ENCODE assay signal across 9 mouse cellular contexts in genomic region chr16:13205855-13206254, GRCm38 (mm10). TPM values are rescaled to one million over a fixed set of nuclear protein-coding genes. Genes with fewer than 3 reads are reported as not detected.
DNase-seq lines count a peak whose midpoint lies in the region; ATAC-seq lines count a peak whose summit lies in the region.
"Had no signal": no experiment of that assay in that cellular context is flagged by ENCODE, and none has a peak within 500 bp of the region (broad histone marks: within the 10 kb centered on the region; RNA-seq: fewer than 3 reads in every experiment).

No protein-coding gene starts in this region.

- no peak overlapping the region for H3K4me3 ChIP-seq in hindbrain, embryonic 10.5 days
- H3K4me3 ChIP-seq in hindbrain, embryonic 16.5 days (ENCODE audit: low read length) = no peak overlapping the region
- H3K4me3 ChIP-seq in embryonic facial prominence, embryonic 15.5 days (replicated peaks) = no peak overlapping the region
- no peak overlapping the region for H3K4me3 ChIP-seq in forebrain, embryonic 14.5 days (ENCODE audit: low read depth, low read length)

- 41% methylated on average over 5 of the region's 5 CpGs for WGBS in hindbrain, embryonic 10.5 days
- WGBS in hindbrain, embryonic 16.5 days = 46% methylated on average over 5 of the region's 5 CpGs
- WGBS in embryonic facial prominence, embryonic 15.5 days = 24% methylated on average over 5 of the region's 5 CpGs
- 74% methylated on average over 5 of the region's 5 CpGs for WGBS in forebrain, embryonic 14.5 days

- H3K4me2 ChIP-seq in hindbrain, embryonic 16.5 days (ENCODE audit: low read length) = no peak overlapping the region
- no peak overlapping the region for H3K4me2 ChIP-seq in embryonic facial prominence, embryonic 15.5 days (replicated peaks)
- H3K4me2 ChIP-seq in forebrain, embryonic 14.5 days (ENCODE audit: low read length) = no peak overlapping the region

- H3K36me3 ChIP-seq in hindbrain, embryonic 10.5 days = no peaks in the 10 kb centered on the region
- no peaks in the 10 kb centered on the region for H3K36me3 ChIP-seq in hindbrain, embryonic 16.5 days (ENCODE audit: control insufficient read depth, insufficient read depth, low read length)
- H3K36me3 ChIP-seq in embryonic facial prominence, embryonic 15.5 days = no peaks in the 10 kb centered on the region
- H3K36me3 ChIP-seq in forebrain, embryonic 14.5 days (ENCODE audit: control insufficient read depth, insufficient read depth, low read length) = no peaks in the 10 kb centered on the region

- no peaks in the 10 kb centered on the region for H3K9me3 ChIP-seq in hindbrain, embryonic 10.5 days
- H3K9me3 ChIP-seq in hindbrain, embryonic 16.5 days (ENCODE audit: control insufficient read depth, low read length) = no peaks in the 10 kb centered on the region
- no peaks in the 10 kb centered on the region for H3K9me3 ChIP-seq in embryonic facial prominence, embryonic 15.5 days (replicated peaks)
- H3K9me3 ChIP-seq in forebrain, embryonic 14.5 days (replicated peaks; ENCODE audit: control insufficient read depth, low read length) = no peaks in the 10 kb centered on the region

- no peaks in the 10 kb centered on the region for H3K27me3 ChIP-seq in hindbrain, embryonic 10.5 days (ENCODE audit: insufficient read depth, poor library complexity, severe bottlenecking)
- H3K27me3 ChIP-seq in hindbrain, embryonic 16.5 days (replicated peaks; ENCODE audit: control insufficient read depth, insufficient read depth, low read length) = no peaks in the 10 kb centered on the region
- H3K27me3 ChIP-seq in embryonic facial prominence, embryonic 15.5 days = no peaks in the 10 kb centered on the region
- no peaks in the 10 kb centered on the region for H3K27me3 ChIP-seq in forebrain, embryonic 14.5 days (replicated peaks; ENCODE audit: control insufficient read depth, insufficient read depth, low read length)

- H3K4me1 ChIP-seq in hindbrain, embryonic 10.5 days (replicated peaks) = peaks cover 21% of the 10 kb centered on the region
- no peaks in the 10 kb centered on the region for H3K4me1 ChIP-seq in hindbrain, embryonic 16.5 days (ENCODE audit: control insufficient read depth, insufficient read depth, low read depth, low read length)
- H3K4me1 ChIP-seq in embryonic facial prominence, embryonic 15.5 days = no peaks in the 10 kb centered on the region
- H3K4me1 ChIP-seq in forebrain, embryonic 14.5 days (ENCODE audit: control insufficient read depth, insufficient read depth, low read length) = no peaks in the 10 kb centered on the region

- H3K27ac ChIP-seq in hindbrain, embryonic 10.5 days = no peak overlapping the region
- H3K27ac ChIP-seq in hindbrain, embryonic 16.5 days (ENCODE audit: low read depth, low read length) = no peak overlapping the region
- no peak overlapping the region for H3K27ac ChIP-seq in embryonic facial prominence, embryonic 15.5 days (replicated peaks)
- H3K27ac ChIP-seq in forebrain, embryonic 14.5 days (ENCODE audit: low read depth, low read length) = no peak overlapping the region

- no peak for ATAC-seq in hindbrain, embryonic 16.5 days
- ATAC-seq in embryonic facial prominence, embryonic 15.5 days (ENCODE audit: insufficient number of reproducible peaks, low FRiP score, low TSS enrichment, low read depth) = peak; percentile 57; the same call in 1 of the 2 replicates
- ATAC-seq in forebrain, embryonic 14.5 days = no peak
- ATAC-seq in erythroblast, adult 5-6 weeks (replicated peaks; ENCODE audit: low FRiP score, poor library complexity, severe bottlenecking) = no peak

- DNase-seq in hindbrain, embryonic 10.5 days (ENCODE audit: low spot score) = peak; percentile 39
- peak; percentile 77 for DNase-seq in kidney, adult 9 months
- DNase-seq in mesoderm, embryonic 11.5 days (ENCODE audit: low read depth, low spot score) = peak; percentile 72
- no peak for DNase-seq in forebrain, embryonic 14.5 days (ENCODE audit: low spot score)
- DNase-seq in left cerebral cortex, adult 8-10 months (ENCODE audit: low spot score in 2 of 2) = no peak
- DNase-seq: spleen, adult 18-20 months had no signal

- no peak overlapping the region for H3K9ac ChIP-seq in hindbrain, embryonic 16.5 days (ENCODE audit: low read depth, low read length)
- H3K9ac ChIP-seq in embryonic facial prominence, embryonic 15.5 days = no peak overlapping the region
- H3K9ac ChIP-seq in forebrain, embryonic 14.5 days (ENCODE audit: low read length) = no peak overlapping the region

RNA-seq across cellular contexts. Expression of gene Mrtfb, which starts 50.4 kb away (rescaled TPM):
- 15.6 and 15.8 TPM in 2 replicates for polyA plus RNA-seq in hindbrain, embryonic 10.5 days (2016; fragmentation: Nextera tagmentation; extraction: Ambion mirVana)
- polyA plus RNA-seq in hindbrain, embryonic 16.5 days (2015; fragmentation: Nextera tagmentation; extraction: Ambion mirVana) = 10.5 and 12.2 TPM in 2 replicates
- polyA plus RNA-seq in embryonic facial prominence, embryonic 15.5 days (2015; fragmentation: Nextera tagmentation; extraction: Ambion mirVana) = 23.0 and 26.2 TPM in 2 replicates
- polyA plus RNA-seq in forebrain, embryonic 14.5 days (2014; fragmentation: Nextera tagmentation; extraction: Ambion mirVana) = 13.6 and 15.6 TPM in 2 replicates
- 0.96 and 1.3 TPM in 2 replicates for total RNA-seq in erythroblast, adult 5-6 weeks (2015; ENCODE audit: low replicate concordance)
- total RNA-seq in erythroblast, adult 5-6 weeks (2017; ENCODE audit: low replicate concordance) = 1.1 and 1.2 TPM in 2 replicates
- total RNA-seq in left cerebral cortex, adult 8-10 months (2022) = 100 to 1,000 TPM; 168 to 192 (median 172) TPM

Comparison
In these comparisons a context has a peak if more than half of its experiments do, and no peak if none do; other contexts are left out.
1. DNase-seq: peak in hindbrain, embryonic 10.5 days (single experiment), kidney, adult 9 months (single experiment) and mesoderm, embryonic 11.5 days (single experiment); none in forebrain, embryonic 14.5 days (single experiment) and left cerebral cortex, adult 8-10 months (0 of 2).